Mouse (Mus musculus) heart, embryonic 10.5 days (tissue): ENCODE results near the gene Tec. TPM values are rescaled to one million over a fixed set of nuclear protein-coding genes. Genes with fewer than 3 reads are reported as not detected.

Source experiments
- DNase-seq: peaks from one replicate; pipeline ENCODE4 v3.0.0-alpha.2; 2017; ENCODE audit warnings: low spot score
- H3K27ac ChIP-seq: fragments of 300-500 bp; sonication (generic); 2 replicates; pipeline ENCODE4 v1.5.1; 2016; ENCODE audit warnings: mild to moderate bottlenecking
- H3K27me3 ChIP-seq: fragments of 300-500 bp; sonication (generic); 2 replicates; pipeline ENCODE4 v1.6.1; 2016; ENCODE audit warnings: mild to moderate bottlenecking; ENCODE audit not compliant: poor library complexity, insufficient read depth, severe bottlenecking
- H3K36me3 ChIP-seq: fragments of 300-500 bp; sonication (generic); 2 replicates; pipeline ENCODE4 v1.6.1; 2016; ENCODE audit warnings: mild to moderate bottlenecking, moderate library complexity
- H3K4me1 ChIP-seq: fragments of 300-500 bp; sonication (generic); 2 replicates; pipeline ENCODE4 v1.6.1; 2016; ENCODE audit warnings: mild to moderate bottlenecking
- H3K4me3 ChIP-seq: fragments of 300-500 bp; sonication (generic); 2 replicates; pipeline ENCODE4 v1.5.1; 2016; ENCODE audit warnings: mild to moderate bottlenecking, moderate library complexity
- H3K9me3 ChIP-seq: fragments of 300-500 bp; sonication (generic); 2 replicates; pipeline ENCODE4 v1.6.1; 2016; ENCODE audit warnings: mild to moderate bottlenecking, moderate library complexity
- WGBS: fragments of 180-500 bp; shearing (Covaris S2); methylation state at CpG from one replicate; pipeline ENCODE4 v1.1.7; 2016; 5-methylcytosine and 5-hydroxymethylcytosine counted together
- polyA plus RNA-seq: library from polyadenylated mRNA; unstranded; fragments of >200 nt; fragmentation: Nextera tagmentation; extraction: Ambion mirVana; gene quantifications from 2 replicates; pipeline ENCODE4 v1.2.1, GENCODE M21; 2016

Gene Tec
- polyA plus RNA-seq, 1 experiment from 2014 or later: 7.5 TPM

GRCm38 (mm10) chr5:72902876-72903516, 34.7 kb upstream of the Tec start:
- DNase-seq: no peak
- WGBS: 91% methylated on average over 3 of the region's 3 CpGs
- H3K4me3 ChIP-seq: no peak overlapping the region
- H3K27me3 ChIP-seq: no peaks in the 10 kb centered on the region
- no peaks in the 10 kb centered on the region for H3K36me3 ChIP-seq
- peaks cover 17% of the 10 kb centered on the region for H3K4me1 ChIP-seq
- no peaks in the 10 kb centered on the region for H3K9me3 ChIP-seq
- no peak overlapping the region for H3K27ac ChIP-seq

- H3K27me3 ChIP-seq: no peaks in the 10 kb centered on the region
- WGBS: 75% methylated on average over 3 of the region's 3 CpGs
- no peaks in the 10 kb centered on the region for H3K36me3 ChIP-seq
- peaks cover 23% of the 10 kb centered on the region for H3K4me1 ChIP-seq
- DNase-seq: no peak
- no peak overlapping the region for H3K27ac ChIP-seq
- H3K9me3 ChIP-seq: no peaks in the 10 kb centered on the region
- H3K4me3 ChIP-seq: no peak overlapping the region
Observed at GRCm38 (mm10) chr5:72902312-72902711, 34.0 kb upstream of the Tec start.

- no peaks in the 10 kb centered on the region for H3K36me3 ChIP-seq
- no peak overlapping the region for H3K4me3 ChIP-seq
- H3K4me1 ChIP-seq: peaks cover 28% of the 10 kb centered on the region
- H3K27ac ChIP-seq: no peak overlapping the region
- no peaks in the 10 kb centered on the region for H3K27me3 ChIP-seq
- DNase-seq: no peak
- WGBS: 84% methylated on average over 4 of the region's 4 CpGs
- H3K9me3 ChIP-seq: no peaks in the 10 kb centered on the region
Observed at GRCm38 (mm10) chr5:72901866-72902265, 33.6 kb upstream of the Tec start.

- Histone ChIP-seq H3K36me3 (no peaks in the 10 kb centered on the region), H3K27me3 (no peaks in the 10 kb centered on the region), H3K9me3 (no peaks in the 10 kb centered on the region), H3K27ac (no peak overlapping the region), H3K4me3 (no peak overlapping the region), H3K4me1 (peaks cover 34% of the 10 kb centered on the region)
- 56% methylated on average over 8 of the region's 8 CpGs for WGBS
- no peak for DNase-seq
Observed at GRCm38 (mm10) chr5:72899255-72899654, 31.0 kb upstream of the Tec start.

- H3K4me1 ChIP-seq: peaks cover 32% of the 10 kb centered on the region
- no peaks in the 10 kb centered on the region for H3K9me3 ChIP-seq
- DNase-seq: no peak
- no peaks in the 10 kb centered on the region for H3K27me3 ChIP-seq
- peak overlapping the region; percentile 79 for H3K27ac ChIP-seq
- WGBS: 40% methylated on average over 6 of the region's 6 CpGs
- H3K36me3 ChIP-seq: no peaks in the 10 kb centered on the region
- H3K4me3 ChIP-seq: no peak overlapping the region
Observed at GRCm38 (mm10) chr5:72897998-72898397, 29.7 kb upstream of the Tec start.

- Histone ChIP-seq H3K4me3 (no peak overlapping the region), H3K36me3 (no peaks in the 10 kb centered on the region), H3K27ac (peak overlapping the region; percentile 79), H3K9me3 (no peaks in the 10 kb centered on the region), H3K27me3 (no peaks in the 10 kb centered on the region), H3K4me1 (peaks cover 32% of the 10 kb centered on the region)
- WGBS: 23% methylated on average over 18 of the region's 18 CpGs
- DNase-seq: no peak
Observed at GRCm38 (mm10) chr5:72896478-72897279, 28.4 kb upstream of the Tec start.

GRCm38 (mm10) chr5:72895261-72895660, 27.0 kb upstream of the Tec start:
- Histone ChIP-seq H3K27ac (peak overlapping the region; percentile 73; the same call in 1 of the 2 replicates), H3K4me1 (peaks cover 32% of the 10 kb centered on the region), H3K9me3 (no peaks in the 10 kb centered on the region), H3K27me3 (no peaks in the 10 kb centered on the region), H3K36me3 (no peaks in the 10 kb centered on the region), H3K4me3 (no peak overlapping the region)
- 92% methylated on average over 11 of the region's 11 CpGs for WGBS
- DNase-seq: no peak

- Histone ChIP-seq H3K36me3 (no peaks in the 10 kb centered on the region), H3K27me3 (no peaks in the 10 kb centered on the region), H3K9me3 (no peaks in the 10 kb centered on the region), H3K4me1 (peaks cover 32% of the 10 kb centered on the region), H3K4me3 (no peak overlapping the region), H3K27ac (no peak overlapping the region)
- WGBS: 62% methylated on average over 5 of the region's 5 CpGs
- DNase-seq: no peak
Observed at GRCm38 (mm10) chr5:72893987-72894386, 25.7 kb upstream of the Tec start.

GRCm38 (mm10) chr5:72891534-72891933, 23.3 kb upstream of the Tec start:
- Histone ChIP-seq H3K4me1 (peaks cover 15% of the 10 kb centered on the region), H3K27ac (no peak overlapping the region), H3K36me3 (no peaks in the 10 kb centered on the region), H3K4me3 (no peak overlapping the region), H3K9me3 (no peaks in the 10 kb centered on the region), H3K27me3 (no peaks in the 10 kb centered on the region)
- 3% methylated on average over 12 of the region's 12 CpGs for WGBS
- peak; percentile 84 for DNase-seq

- DNase-seq: no peak
- Histone ChIP-seq H3K4me3 (no peak overlapping the region), H3K27me3 (no peaks in the 10 kb centered on the region), H3K4me1 (no peaks in the 10 kb centered on the region), H3K27ac (no peak overlapping the region), H3K36me3 (no peaks in the 10 kb centered on the region), H3K9me3 (no peaks in the 10 kb centered on the region)
- WGBS: 93% methylated on average over 7 of the region's 7 CpGs
Observed at GRCm38 (mm10) chr5:72888260-72888659, 20.0 kb upstream of the Tec start.

- Histone ChIP-seq H3K4me3 (no peak overlapping the region), H3K36me3 (no peaks in the 10 kb centered on the region), H3K27me3 (no peaks in the 10 kb centered on the region), H3K4me1 (peaks cover 6% of the 10 kb centered on the region), H3K27ac (no peak overlapping the region), H3K9me3 (no peaks in the 10 kb centered on the region)
- 86% methylated on average over 19 of the region's 19 CpGs for WGBS
- no peak for DNase-seq
Observed at GRCm38 (mm10) chr5:72886458-72887222, 18.4 kb upstream of the Tec start.

- DNase-seq: no peak
- Histone ChIP-seq H3K9me3 (no peaks in the 10 kb centered on the region), H3K27me3 (no peaks in the 10 kb centered on the region), H3K4me3 (no peak overlapping the region), H3K4me1 (peaks cover 14% of the 10 kb centered on the region), H3K27ac (no peak overlapping the region), H3K36me3 (no peaks in the 10 kb centered on the region)
- WGBS: 82% methylated on average over 3 of the region's 3 CpGs
Observed at GRCm38 (mm10) chr5:72883706-72884105, 15.4 kb upstream of the Tec start.

GRCm38 (mm10) chr5:72882412-72882765, 14.1 kb upstream of the Tec start:
- H3K27ac ChIP-seq: peak overlapping the region; percentile 75; the same call in 1 of the 2 replicates
- no peaks in the 10 kb centered on the region for H3K27me3 ChIP-seq
- WGBS: 27% methylated on average over 2 of the region's 2 CpGs
- no peak for DNase-seq
- no peaks in the 10 kb centered on the region for H3K36me3 ChIP-seq
- H3K4me3 ChIP-seq: no peak overlapping the region
- peaks cover 14% of the 10 kb centered on the region for H3K4me1 ChIP-seq
- no peaks in the 10 kb centered on the region for H3K9me3 ChIP-seq
